Mouse (Mus musculus): ENCODE data around the gene Impg1.

GRCm38 (mm10) chr9:80272951-80273350 is 192.3 kb downstream of the Impg1 start:
- no peak for TF ChIP-seq POLR2A (IDR thresholded peaks at IDR 0.05; ENCODE audit: control insufficient read depth, extremely low read depth, insufficient read depth, low read length, poor library complexity)
- no peak for TF ChIP-seq CTCF (IDR thresholded peaks at IDR 0.05; ENCODE audit: borderline replicate concordance, control insufficient read depth, extremely low read depth, insufficient read depth, low read length, poor library complexity)

All from thymus, adult 2 months (tissue).